8 mouse cellular contexts compared by ENCODE assay signal in the genomic region with DNA sequence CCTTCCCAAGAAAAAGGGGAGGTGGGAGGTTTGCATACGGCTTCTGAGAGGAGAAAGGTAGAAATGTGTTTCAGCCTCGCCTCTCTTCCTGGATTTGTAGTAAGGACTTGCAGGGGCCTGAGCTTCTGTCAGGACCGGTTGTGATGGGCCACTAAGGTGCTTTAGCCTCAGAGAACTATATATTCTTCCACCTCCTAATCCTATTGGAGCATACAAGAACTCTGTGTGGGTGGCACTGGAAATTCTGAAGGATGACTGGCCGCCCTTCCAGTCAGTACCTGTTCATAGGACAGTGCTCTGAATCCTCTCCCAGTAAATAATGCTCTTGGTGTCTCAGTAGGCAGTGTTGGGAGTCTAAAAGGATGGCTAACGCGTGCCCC. TPM values are rescaled to one million over a fixed set of nuclear protein-coding genes. Genes with fewer than 3 reads are reported as not detected.
DNase-seq lines count a peak whose midpoint lies in the region; ATAC-seq and TF ChIP-seq lines count a peak whose summit lies in the region.

No protein-coding gene starts in this region.

- peak overlapping the region; percentile 78 for H3K4me3 ChIP-seq in thymus, adult 2 months (ENCODE audit: control insufficient read depth, insufficient read depth, low read length)
- H3K4me3 ChIP-seq in hindbrain, embryonic 11.5 days (ENCODE audit: low read depth, low read length): peak overlapping the region; percentile 88
- H3K4me3 ChIP-seq in liver, adult 2 months (ENCODE audit: insufficient read depth, low read depth, low read length): peak overlapping the region; percentile 100

- H3K27ac ChIP-seq in thymus, adult 2 months (ENCODE audit: control insufficient read depth, insufficient read depth, low read length): peak overlapping the region; percentile 27
- peak overlapping the region; percentile 67; the same call in 1 of the 2 replicates for H3K27ac ChIP-seq in hindbrain, embryonic 11.5 days (ENCODE audit: low read depth, low read length)
- H3K27ac ChIP-seq in liver, adult 2 months (replicated peaks; ENCODE audit: insufficient read depth, low read depth, low read length): peak overlapping the region; percentile 94

- TF ChIP-seq CTCF in thymus, adult 2 months (IDR thresholded peaks at IDR 0.05; ENCODE audit: borderline replicate concordance, control insufficient read depth, extremely low read depth, insufficient read depth, low read length, poor library complexity): no peak
- no peak for TF ChIP-seq CTCF in liver, adult 2 months (IDR thresholded peaks at IDR 0.05; ENCODE audit: low read depth, low read length)

- ATAC-seq in hindbrain, embryonic 11.5 days (ENCODE audit: low FRiP score): peak; percentile 29

- no peak for TF ChIP-seq POLR2A in thymus, adult 2 months (IDR thresholded peaks at IDR 0.05; ENCODE audit: control insufficient read depth, extremely low read depth, insufficient read depth, low read length, poor library complexity)
- TF ChIP-seq POLR2A in liver, adult 2 months (IDR thresholded peaks at IDR 0.05; ENCODE audit: extremely low read depth, insufficient read depth, low read length): no peak

- peak overlapping the region; percentile 81 for H3K9ac ChIP-seq in hindbrain, embryonic 11.5 days (ENCODE audit: low read depth, low read length)
- H3K9ac ChIP-seq in liver, adult 2 months (ENCODE audit: low read depth, low read length): peak overlapping the region; percentile 99

- H3K36me3 ChIP-seq in thymus, adult 2 months (ENCODE audit: control insufficient read depth, insufficient read depth, low read length): 0 out of 2 replicates have a peak, but pooled peaks cover 6% of the 10 kb centered on the region
- H3K36me3 ChIP-seq in hindbrain, embryonic 11.5 days (ENCODE audit: control insufficient read depth, insufficient read depth, low read length): no peaks in the 10 kb centered on the region
- H3K36me3 ChIP-seq in liver, adult 2 months (ENCODE audit: control insufficient read depth, insufficient read depth, low read length): peaks cover 14% of the 10 kb centered on the region

- 25% methylated on average over 6 of the region's 6 CpGs for WGBS in thymus, adult 2 months
- WGBS in hindbrain, embryonic 11.5 days: 16% methylated on average over 6 of the region's 6 CpGs
- WGBS in liver, adult 2 months: 9% methylated on average over 6 of the region's 6 CpGs

- H3K27me3 ChIP-seq in thymus, adult 2 months (ENCODE audit: control insufficient read depth, insufficient read depth, low read length): no peaks in the 10 kb centered on the region
- no peaks in the 10 kb centered on the region for H3K27me3 ChIP-seq in hindbrain, embryonic 11.5 days (ENCODE audit: control insufficient read depth, insufficient read depth, low read length)
- H3K27me3 ChIP-seq in liver, adult 2 months (ENCODE audit: control insufficient read depth, insufficient read depth, low read length): no peaks in the 10 kb centered on the region

- peak; percentile 12 for DNase-seq in cerebellum, adult 8-10 months
- no peak for DNase-seq in cerebellum, postnatal 25 days
- DNase-seq in thymus, adult 2 months: no peak
- DNase-seq in thymus, postnatal 10 days (ENCODE audit: low spot score in 2 of 2): no peak
- DNase-seq in hindbrain, embryonic 11.5 days (ENCODE audit: low spot score): peak; percentile 4
- peak; percentile 18 for DNase-seq in liver, adult 2 months (ENCODE audit: extremely low read depth, low read depth, low spot score)
- peak; percentile 17 for DNase-seq in right cerebral cortex, postnatal 14 days
- DNase-seq in spleen, adult 12 weeks (ENCODE audit: low spot score): no peak

- H3K79me2 ChIP-seq in liver, adult 2 months (ENCODE audit: control insufficient read depth, insufficient read depth, low read length): peaks cover 8% of the 10 kb centered on the region; the same call in 1 of the 2 replicates

- H3K9me3 ChIP-seq in hindbrain, embryonic 11.5 days (ENCODE audit: control insufficient read depth, low read length): no peaks in the 10 kb centered on the region

- peak overlapping the region; percentile 46 for H3K4me2 ChIP-seq in hindbrain, embryonic 11.5 days (replicated peaks; ENCODE audit: low read depth, low read length)

- peaks cover 4% of the 10 kb centered on the region for H3K4me1 ChIP-seq in thymus, adult 2 months (replicated peaks; ENCODE audit: control insufficient read depth, insufficient read depth, low read length)
- H3K4me1 ChIP-seq in hindbrain, embryonic 11.5 days (replicated peaks; ENCODE audit: control insufficient read depth, insufficient read depth, low read length): no peaks in the 10 kb centered on the region; the same call in 1 of the 2 replicates
- H3K4me1 ChIP-seq in liver, adult 2 months (ENCODE audit: control insufficient read depth, insufficient read depth, low read length): peaks cover 6% of the 10 kb centered on the region; the same call in 1 of the 2 replicates

RNA-seq across cellular contexts. Expression of gene Lamtor3, which starts 0.6 kb away (rescaled TPM):
- polyA plus RNA-seq in thymus, adult 2 months (2012; rRNA removed): 39.0 and 45.9 TPM in 2 replicates
- 96.9 and 103 TPM in 2 replicates for polyA plus RNA-seq in hindbrain, embryonic 11.5 days (2014; fragmentation: Nextera tagmentation; extraction: Ambion mirVana)
- 24.5 and 26.8 TPM in 2 replicates for total RNA-seq in liver, adult 2 months (2014; rRNA removed)
- polyA plus RNA-seq in liver, adult 2 months (2012; rRNA removed): 10.8 and 11.1 TPM in 2 replicates

RNA-seq across cellular contexts. Expression of gene Dnajb14, which starts 51.4 kb away (rescaled TPM):
- polyA plus RNA-seq in thymus, adult 2 months (2012; rRNA removed): 2.8 and 2.9 TPM in 2 replicates
- polyA plus RNA-seq in hindbrain, embryonic 11.5 days (2014; fragmentation: Nextera tagmentation; extraction: Ambion mirVana): 9.2 and 10.4 TPM in 2 replicates
- total RNA-seq in liver, adult 2 months (2014; rRNA removed): 5.9 and 6.2 TPM in 2 replicates
- polyA plus RNA-seq in liver, adult 2 months (2012; rRNA removed): 2.2 and 2.9 TPM in 2 replicates

RNA-seq across cellular contexts. Expression of gene H2afz, which starts 54.6 kb away (rescaled TPM):
- polyA plus RNA-seq in thymus, adult 2 months (2012; rRNA removed): 2,509 and 3,151 TPM in 2 replicates
- 2,789 and 2,825 TPM in 2 replicates for polyA plus RNA-seq in hindbrain, embryonic 11.5 days (2014; fragmentation: Nextera tagmentation; extraction: Ambion mirVana)
- total RNA-seq in liver, adult 2 months (2014; rRNA removed): 134 and 180 TPM in 2 replicates
- 113 and 141 TPM in 2 replicates for polyA plus RNA-seq in liver, adult 2 months (2012; rRNA removed)

Comparison
In these comparisons a context has a peak if more than half of its experiments do, and no peak if none do; other contexts are left out.
1. DNase-seq: peak in cerebellum, adult 8-10 months (single experiment), hindbrain, embryonic 11.5 days (single experiment), liver, adult 2 months (single experiment) and right cerebral cortex, postnatal 14 days (single experiment); none in cerebellum, postnatal 25 days (0 of 2), thymus, adult 2 months (single experiment), thymus, postnatal 10 days (0 of 2) and spleen, adult 12 weeks (single experiment).
2. H3K27ac ChIP-seq: peak in every context shown above with its lines; median percentile 94 in liver, adult 2 months; 67 in hindbrain, embryonic 11.5 days; 27 in thymus, adult 2 months.
3. RNA of gene H2afz, which starts 54.6 kb away (polyA plus RNA-seq): 2,789 to 2,825 TPM in hindbrain, embryonic 11.5 days and 2,509 to 3,151 TPM in thymus, adult 2 months; 113 to 141 TPM in liver, adult 2 months; every median in the first group is over 10 times any median in the second.
4. Peak in every context shown above with its lines, with median percentiles within 50 percentile points of each other: H3K4me3 ChIP-seq.